Mouse (Mus musculus) bone marrow, adult 2 months (tissue): ENCODE measurements around the gene Vdr. TPM values are rescaled to one million over a fixed set of nuclear protein-coding genes. Genes with fewer than 3 reads are reported as not detected.

ENCODE experiments used
- H3K27ac ChIP-seq: fragments of 200-500 bp; 2 replicates; pipeline ENCODE4 v1.5.1; 2012; ENCODE audit warnings: low read depth, mild to moderate bottlenecking, control low read depth, inconsistent platforms, low read length; ENCODE audit not compliant: control insufficient read depth, poor library complexity, insufficient read depth
- H3K4me1 ChIP-seq: fragments of 200-500 bp; 2 replicates; pipeline ENCODE4 v1.6.1; 2011; ENCODE audit warnings: low read length; ENCODE audit not compliant: control insufficient read depth, insufficient read depth
- H3K4me3 ChIP-seq: fragments of 200-500 bp; replicated peaks from 2 replicates; pipeline ENCODE3; 2011; ENCODE audit warnings: mild to moderate bottlenecking, low read depth, low read length, control low read depth; ENCODE audit not compliant: control insufficient read depth
- CTCF ChIP-seq: fragments of 200-500 bp; IDR thresholded peaks from 2 replicates; pipeline ENCODE4 v1.5.1; 2011; ENCODE audit warnings: low read length, control low read depth; ENCODE audit not compliant: control insufficient read depth, insufficient read depth
- POLR2A ChIP-seq: fragments of 200-500 bp; IDR thresholded peaks from 2 replicates; pipeline ENCODE4 v1.6.1; 2011; ENCODE audit warnings: low read depth, mild to moderate bottlenecking, control low read depth, low read length, borderline replicate concordance; ENCODE audit not compliant: control insufficient read depth
- WGBS: fragments of 180-500 bp; shearing (Covaris S2); methylation state at CpG from one replicate; pipeline ENCODE4 v1.1.7; 2018; 5-methylcytosine and 5-hydroxymethylcytosine counted together
- polyA plus RNA-seq: library from polyadenylated mRNA; stranded (reverse); fragments of >200 nt; gene quantifications from 2 replicates; pipeline ENCODE4 v1.2.4, GENCODE M21; 2011; ENCODE audit warnings: low replicate concordance; ENCODE audit not compliant: missing spikeins, insufficient read depth, insufficient read length

The Vdr gene
- polyA plus RNA-seq, 1 experiment: 1.5 TPM

DNA sequence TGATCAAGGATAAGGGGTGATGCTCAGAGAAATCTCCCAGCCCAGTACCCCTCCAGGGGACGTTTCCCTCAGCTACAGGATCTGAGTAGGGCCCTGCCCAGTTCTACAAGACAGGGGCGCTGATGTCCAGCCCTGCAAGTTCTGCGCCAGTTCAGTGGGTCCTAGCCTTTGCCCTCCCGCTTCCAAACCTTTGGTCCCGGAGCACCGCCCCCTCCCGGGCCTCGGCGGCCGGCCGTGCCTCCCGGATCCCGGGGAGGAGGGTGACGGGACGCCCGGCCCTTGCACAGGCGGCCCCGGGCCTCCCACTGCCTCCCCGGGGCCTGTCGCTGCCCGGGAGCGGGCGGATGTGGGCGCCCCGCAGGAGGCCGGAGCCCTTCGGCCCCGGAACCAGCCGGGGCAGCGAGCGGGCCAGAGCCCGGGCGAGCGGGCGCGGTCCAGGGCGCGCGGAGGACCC lies 79.6 kb downstream of the Vdr start:
- TF ChIP-seq POLR2A (no peak), CTCF (no peak; the same call in 1 of the 2 replicates)
- peaks cover 11% of the 10 kb centered on the region for H3K4me1 ChIP-seq
- WGBS: 1% methylated on average over 39 of the region's 39 CpGs
- H3K27ac ChIP-seq: peak overlapping the region; percentile 73
- H3K4me3 ChIP-seq: peak overlapping the region; percentile 87

DNA sequence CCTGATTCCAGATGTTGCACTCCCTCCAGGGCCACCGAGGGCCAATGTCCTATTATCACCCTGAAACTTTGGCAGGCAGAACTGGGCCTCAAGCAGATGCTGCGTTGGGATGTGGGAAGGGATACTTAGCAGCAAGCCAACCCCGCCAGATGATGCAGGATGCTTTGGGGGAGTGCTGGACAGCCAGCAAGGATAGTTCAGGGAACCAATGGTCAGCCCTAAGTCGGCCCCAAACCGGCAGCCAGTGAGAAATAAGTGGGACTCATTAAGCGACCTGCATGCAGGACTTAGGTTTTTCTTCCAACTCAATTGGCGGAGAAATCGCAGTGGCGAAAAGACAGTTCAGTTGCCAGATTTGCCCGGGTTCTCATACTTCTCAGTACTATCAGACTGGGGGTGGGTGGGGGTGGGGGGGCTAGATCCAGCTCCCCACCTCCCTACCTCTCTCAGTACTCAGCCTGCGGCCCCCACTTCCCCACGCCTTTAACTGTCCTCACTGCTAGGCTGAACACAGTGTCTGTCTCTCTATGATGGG lies 80.1 kb downstream of the Vdr start:
- 20% methylated on average over 12 of the region's 12 CpGs for WGBS

DNA sequence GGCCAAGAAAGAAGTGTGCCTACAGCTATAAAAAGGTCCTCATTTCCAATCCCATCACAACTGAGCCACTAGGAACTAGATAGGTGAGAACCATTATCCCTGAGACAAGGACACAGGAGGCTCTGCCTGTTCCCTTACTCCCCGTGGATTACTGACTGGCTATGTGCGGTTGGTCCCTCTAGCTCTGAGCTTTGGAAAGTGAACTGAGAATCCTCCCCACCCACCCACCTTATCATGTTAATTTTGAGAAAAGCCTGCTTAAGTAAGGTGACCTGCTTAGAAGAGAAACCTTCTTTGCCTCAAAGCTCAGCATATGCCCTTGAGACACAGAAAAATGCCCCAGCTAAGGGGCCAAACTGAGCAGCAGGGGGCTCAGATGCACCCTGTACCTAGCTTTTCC lies 81.0 kb downstream of the Vdr start:
- TF ChIP-seq CTCF: no peak
- no peak for TF ChIP-seq POLR2A
- WGBS: 35% methylated on average over 2 of the region's 2 CpGs

More for the DNA sequence above, 80.1 kb downstream of the Vdr start:
- Histone ChIP-seq H3K4me3 (peak overlapping the region; percentile 87), H3K27ac (peak overlapping the region; percentile 73), H3K4me1 (peaks cover 11% of the 10 kb centered on the region)
- TF ChIP-seq POLR2A: no peak
- no peak for TF ChIP-seq CTCF

GRCm38 (mm10) chr15:97828901-97829338 lies 81.5 kb downstream of the Vdr start:
- TF ChIP-seq POLR2A: no peak
- no peak; the same call in 1 of the 2 replicates for TF ChIP-seq CTCF

More for the DNA sequence above, 81.0 kb downstream of the Vdr start:
- Histone ChIP-seq H3K4me3 (no peak overlapping the region), H3K4me1 (peaks cover 11% of the 10 kb centered on the region), H3K27ac (no peak overlapping the region)

GRCm38 (mm10) chr15:97828221-97828842 lies 82.1 kb downstream of the Vdr start:
- whole genome bisulfite sequencing: 35% methylated on average over 6 of the region's 6 CpGs
- no peak for TF ChIP-seq CTCF
- no peak for TF ChIP-seq POLR2A
- Histone ChIP-seq H3K4me3 (no peak overlapping the region), H3K27ac (no peak overlapping the region), H3K4me1 (peaks cover 17% of the 10 kb centered on the region)

More at GRCm38 (mm10) chr15:97828901-97829338, 81.5 kb downstream of the Vdr start:
- H3K27ac ChIP-seq: no peak overlapping the region
- peaks cover 14% of the 10 kb centered on the region for H3K4me1 ChIP-seq
- 13% methylated on average over 5 of the region's 5 CpGs for WGBS
- no peak overlapping the region for H3K4me3 ChIP-seq

GRCm38 (mm10) chr15:97827401-97827800 lies 83.0 kb downstream of the Vdr start:
- Histone ChIP-seq H3K27ac (no peak overlapping the region), H3K4me1 (peaks cover 19% of the 10 kb centered on the region), H3K4me3 (no peak overlapping the region)
- WGBS: 66% methylated on average over 8 of the region's 8 CpGs
- TF ChIP-seq CTCF (no peak), POLR2A (no peak)

DNA sequence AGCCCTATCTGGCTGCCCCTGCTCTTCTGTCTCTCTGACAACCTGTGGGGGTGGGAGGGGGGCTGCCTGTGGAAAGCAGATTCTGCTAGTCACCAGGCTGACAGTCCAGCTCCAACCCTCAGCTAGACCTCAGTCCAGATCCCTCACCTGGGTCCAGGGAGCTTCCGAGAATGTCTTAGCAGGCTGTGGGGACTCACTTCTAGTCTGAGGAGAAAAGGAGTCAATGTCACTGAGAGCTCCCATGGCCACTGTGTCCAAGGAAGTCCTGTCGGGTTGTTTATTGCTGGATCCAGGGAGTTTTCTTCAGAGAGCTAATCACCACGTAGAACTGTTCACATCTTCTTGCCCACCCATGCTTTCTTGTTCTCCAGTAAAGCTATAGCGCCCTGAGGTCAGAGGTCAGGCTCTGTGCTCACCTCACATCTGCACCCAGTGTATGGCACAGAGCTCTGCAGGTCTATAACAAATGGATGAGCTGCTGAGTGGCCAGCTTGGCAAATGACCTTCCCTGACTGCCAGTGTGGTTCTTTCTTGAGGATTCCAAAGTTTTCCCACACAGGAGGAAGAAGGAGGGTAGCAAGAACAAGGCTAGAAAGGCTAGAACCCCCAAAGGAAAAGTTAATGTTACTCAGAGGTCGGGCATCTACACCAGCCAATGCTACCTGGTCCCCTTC lies 83.7 kb downstream of the Vdr start:
- Histone ChIP-seq H3K27ac (peak overlapping the region; percentile 78), H3K4me3 (no peak overlapping the region), H3K4me1 (peaks cover 19% of the 10 kb centered on the region)
- 69% methylated on average over 5 of the region's 5 CpGs for WGBS
- no peak for TF ChIP-seq POLR2A
- TF ChIP-seq CTCF: no peak

GRCm38 (mm10) chr15:97825941-97826587 lies 84.4 kb downstream of the Vdr start:
- WGBS: 28% methylated on average over 12 of the region's 12 CpGs
- peak overlapping the region; percentile 78 for H3K27ac ChIP-seq
- no peak for TF ChIP-seq POLR2A
- no peak for TF ChIP-seq CTCF
- H3K4me3 ChIP-seq: no peak overlapping the region
- peaks cover 20% of the 10 kb centered on the region for H3K4me1 ChIP-seq
